Mouse (Mus musculus) cortical plate, adult 2 months (tissue): ENCODE data around the gene 4933415A04Rik. TPM values are rescaled to one million over a fixed set of nuclear protein-coding genes. Genes with fewer than 3 reads are reported as not detected.
A peak's percentile ranks its signal among the peaks of the same experiment; 100 is the strongest.

Experiments used
- H3K27ac ChIP-seq: fragments of 200-500 bp; 2 replicates; pipeline ENCODE4 v1.5.1; 2012; ENCODE audit warnings: low read length, control low read depth, inconsistent platforms; ENCODE audit not compliant: insufficient read depth
- H3K4me1 ChIP-seq: fragments of 200-500 bp; 2 replicates; pipeline ENCODE4 v1.6.1; 2011; ENCODE audit warnings: low read length; ENCODE audit not compliant: control insufficient read depth, insufficient read depth
- H3K4me3 ChIP-seq: fragments of 200-500 bp; 2 replicates; pipeline ENCODE4 v1.5.1; 2011; ENCODE audit warnings: mild to moderate bottlenecking, low read length, control low read depth; ENCODE audit not compliant: insufficient read depth
- CTCF ChIP-seq: fragments of 200-500 bp; IDR thresholded peaks from 2 replicates; pipeline ENCODE4 v1.5.1; 2011; ENCODE audit warnings: mild to moderate bottlenecking, control low read depth, low read length; ENCODE audit not compliant: insufficient read depth; ENCODE audit errors: extremely low read depth
- POLR2A ChIP-seq: fragments of 200-500 bp; IDR thresholded peaks from 2 replicates; pipeline ENCODE4 v1.6.1; 2011; ENCODE audit warnings: mild to moderate bottlenecking, low read length, control low read depth; ENCODE audit not compliant: insufficient read depth; ENCODE audit errors: extremely low read depth
- polyA plus RNA-seq: library from polyadenylated mRNA; depleted of rRNA; stranded (reverse); fragments of >200 nt; gene quantifications from 2 replicates; pipeline ENCODE4 v1.2.3, GENCODE M21; 2012; rRNA removed

4933415A04Rik gene
- 0.38 and 0.40 TPM in 2 replicates for polyA plus RNA-seq

DNA sequence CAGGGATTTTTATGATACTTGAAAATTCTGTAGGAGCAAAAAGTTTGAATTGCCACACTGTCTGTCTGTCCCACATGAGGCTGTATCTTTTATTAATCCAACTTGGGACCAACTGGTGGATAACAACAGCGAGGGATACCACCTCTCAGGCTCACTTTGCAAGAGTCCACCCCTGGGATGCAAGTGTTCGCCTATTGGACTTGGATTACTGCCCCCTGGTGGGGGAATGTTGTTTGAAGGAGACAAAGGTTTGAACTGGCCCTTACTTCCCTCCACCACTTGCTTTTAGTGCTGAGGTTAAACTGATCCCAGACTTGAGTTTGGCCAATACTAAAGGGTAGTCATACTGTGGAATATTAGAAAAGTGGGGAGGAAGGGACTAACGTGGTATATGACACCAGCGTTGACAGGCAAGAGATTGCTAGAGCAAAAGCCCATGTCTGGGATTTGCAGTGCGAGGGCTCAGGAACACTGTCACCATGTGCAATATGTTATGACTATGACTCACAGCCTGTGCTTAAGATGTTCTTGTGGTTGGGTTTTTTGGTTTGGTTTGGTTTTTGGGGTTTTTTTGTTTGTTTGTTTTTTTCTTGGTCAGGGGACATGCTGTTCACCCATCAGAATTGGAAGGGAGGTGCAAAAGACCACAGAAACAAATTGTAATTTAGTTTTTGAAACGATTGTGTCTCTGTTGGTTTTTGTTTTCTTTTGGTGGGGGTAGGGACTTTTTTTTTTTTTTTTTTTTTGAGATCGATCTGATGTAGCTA, at the start of gene 4933415A04Rik:
4933415A04Rik (plus strand) TSS at position 717 of the 767 bp plus-strand sequence.
- Histone ChIP-seq H3K4me3 (no peak within 1 kb of the TSS), H3K27ac (no peak within 1 kb of the TSS)
- TF ChIP-seq CTCF (peak; percentile 57), POLR2A (no peak)

DNA sequence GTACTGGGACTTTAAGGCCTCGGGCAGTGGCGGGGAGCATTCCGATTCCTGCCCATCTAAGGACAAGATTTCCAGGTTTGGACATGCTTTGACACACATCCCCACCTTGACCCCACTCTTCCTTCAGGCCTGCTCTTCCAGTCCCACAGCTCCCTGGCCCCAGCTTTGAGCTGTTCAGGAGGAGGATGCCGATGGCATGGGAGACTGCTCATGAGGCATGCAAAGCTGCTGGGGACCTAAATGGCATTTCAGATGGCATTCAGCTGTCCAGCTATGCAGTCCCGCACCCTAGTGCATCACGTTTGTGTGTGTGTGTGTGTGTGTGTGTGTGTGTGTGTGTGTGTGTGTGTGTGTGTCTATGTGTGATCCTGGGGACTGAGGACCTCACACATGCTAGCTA, 49.8 kb upstream of the 4933415A04Rik start:
- TF ChIP-seq CTCF: no peak
- TF ChIP-seq POLR2A: no peak
- Histone ChIP-seq H3K4me3 (no peak overlapping the region), H3K4me1 (no peaks in the 10 kb centered on the region), H3K27ac (no peak overlapping the region)

More for the DNA sequence above, at the start of gene 4933415A04Rik:
- H3K4me1 ChIP-seq: no peaks in the 10 kb centered on the region

DNA sequence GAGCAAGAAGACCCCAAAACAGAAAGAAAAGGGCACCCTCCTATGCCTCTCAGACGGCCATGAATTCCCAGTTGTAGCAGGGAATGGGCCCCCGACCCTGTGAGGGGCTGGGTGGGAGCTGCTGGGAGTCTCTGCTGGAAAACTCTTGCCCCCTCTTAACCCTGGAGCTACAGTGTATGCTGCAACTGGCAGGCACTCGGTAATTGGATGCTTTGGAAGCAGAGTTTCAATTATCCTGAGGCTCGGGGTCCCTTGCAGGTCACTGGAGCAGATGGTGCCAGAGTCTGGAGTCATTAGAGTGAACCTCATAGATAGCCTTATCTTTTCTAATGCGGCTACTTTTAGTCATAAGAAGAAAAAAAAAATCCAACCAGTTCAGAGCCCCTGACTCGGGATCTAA, 47.0 kb upstream of the 4933415A04Rik start:
- no peaks in the 10 kb centered on the region for H3K4me1 ChIP-seq

DNA sequence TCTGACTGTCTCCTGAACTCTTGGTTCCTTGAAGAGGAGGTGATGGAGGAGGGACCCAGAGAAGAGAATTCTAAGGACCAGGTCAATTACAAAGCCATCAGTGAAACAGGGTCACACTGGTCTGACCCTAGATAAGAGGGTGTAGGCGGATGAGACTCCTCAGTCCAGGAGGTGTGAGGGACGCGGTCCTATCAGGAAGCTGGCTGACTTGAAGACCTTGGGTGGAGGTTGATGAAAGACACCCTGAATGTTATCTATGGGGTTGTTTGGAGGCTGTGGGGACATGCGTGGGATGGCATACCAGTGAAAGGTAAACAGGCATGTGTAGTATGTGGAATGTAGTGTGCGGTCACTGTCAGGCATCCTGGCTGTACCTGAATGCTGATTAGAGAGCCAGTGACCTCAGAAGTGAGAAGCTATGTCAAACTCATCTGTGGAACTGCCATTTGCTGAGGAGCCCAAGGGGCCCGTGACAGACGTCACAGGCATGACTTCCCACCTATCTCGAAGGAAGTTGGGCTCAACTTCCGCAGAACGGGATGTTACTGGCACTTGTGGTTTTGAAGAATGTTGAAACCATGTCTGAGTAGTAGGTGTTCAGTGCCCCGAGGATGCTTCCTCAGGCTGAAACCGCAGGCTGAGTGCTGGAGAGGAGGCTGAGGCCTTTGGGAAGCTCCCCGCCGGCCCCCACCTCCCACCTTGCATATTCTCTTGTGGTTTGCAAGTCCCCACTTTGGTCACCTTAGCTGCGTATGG, 43.0 kb upstream of the 4933415A04Rik start:
- H3K27ac ChIP-seq: no peak overlapping the region
- no peaks in the 10 kb centered on the region for H3K4me1 ChIP-seq
- no peak overlapping the region for H3K4me3 ChIP-seq
- TF ChIP-seq POLR2A (no peak), CTCF (no peak)

More for the DNA sequence above, 47.0 kb upstream of the 4933415A04Rik start:
- H3K4me3 ChIP-seq: no peak overlapping the region
- H3K27ac ChIP-seq: no peak overlapping the region
- no peak for TF ChIP-seq CTCF
- no peak for TF ChIP-seq POLR2A

DNA sequence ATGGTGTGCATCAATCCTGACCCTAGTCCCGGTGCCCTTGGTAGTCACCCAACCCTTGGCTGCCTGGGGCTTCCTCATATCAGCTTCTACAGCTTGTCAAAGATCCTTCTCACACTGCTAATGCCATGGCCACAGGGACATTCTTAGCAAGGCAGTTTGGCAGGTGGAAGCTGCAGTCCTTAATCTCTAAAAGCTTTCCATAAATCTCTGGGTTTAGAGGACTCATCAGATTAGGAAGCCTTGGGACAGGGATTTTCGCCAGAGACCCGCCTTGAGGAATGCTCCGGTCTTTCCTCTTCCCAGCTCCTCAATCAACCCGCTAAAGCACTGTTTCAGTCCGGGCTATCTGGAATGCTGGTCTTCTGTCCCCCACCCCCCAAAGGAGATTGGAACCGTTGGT, 42.0 kb upstream of the 4933415A04Rik start:
- H3K4me3 ChIP-seq: no peak overlapping the region
- peaks cover 3% of the 10 kb centered on the region for H3K4me1 ChIP-seq
- no peak for TF ChIP-seq POLR2A
- TF ChIP-seq CTCF: no peak
- H3K27ac ChIP-seq: no peak overlapping the region

DNA sequence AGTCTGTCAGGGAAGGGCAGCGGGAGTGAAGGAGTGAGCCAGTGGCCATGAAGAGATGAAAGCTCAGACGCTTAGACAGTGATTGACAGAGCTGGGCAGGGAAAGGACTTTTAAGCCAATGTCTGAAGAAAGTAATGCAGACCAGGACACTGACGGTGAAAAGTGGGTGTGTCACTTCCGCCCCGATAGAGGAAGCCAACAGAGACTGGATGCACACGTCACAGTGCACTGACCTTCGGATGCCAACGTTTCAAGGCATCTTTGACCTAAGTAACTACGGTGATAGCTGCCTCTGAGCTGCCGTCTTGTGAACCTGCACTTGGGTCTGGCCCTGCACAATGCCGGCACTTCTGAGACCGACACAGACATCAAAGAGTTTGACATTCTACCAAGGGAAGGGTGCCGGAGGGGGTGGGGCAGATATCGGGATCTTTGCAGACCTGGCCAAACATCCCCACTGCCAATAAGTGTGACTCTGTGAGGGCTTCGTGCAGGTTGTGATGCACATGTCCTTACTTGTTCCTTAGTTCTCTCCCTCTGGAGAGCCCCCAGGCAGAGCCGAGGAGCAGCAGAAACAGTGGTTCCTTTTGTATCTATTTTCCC, 40.9 kb upstream of the 4933415A04Rik start:
- H3K4me1 ChIP-seq: peaks cover 3% of the 10 kb centered on the region
- no peak for TF ChIP-seq CTCF
- no peak overlapping the region for H3K27ac ChIP-seq
- H3K4me3 ChIP-seq: no peak overlapping the region

DNA sequence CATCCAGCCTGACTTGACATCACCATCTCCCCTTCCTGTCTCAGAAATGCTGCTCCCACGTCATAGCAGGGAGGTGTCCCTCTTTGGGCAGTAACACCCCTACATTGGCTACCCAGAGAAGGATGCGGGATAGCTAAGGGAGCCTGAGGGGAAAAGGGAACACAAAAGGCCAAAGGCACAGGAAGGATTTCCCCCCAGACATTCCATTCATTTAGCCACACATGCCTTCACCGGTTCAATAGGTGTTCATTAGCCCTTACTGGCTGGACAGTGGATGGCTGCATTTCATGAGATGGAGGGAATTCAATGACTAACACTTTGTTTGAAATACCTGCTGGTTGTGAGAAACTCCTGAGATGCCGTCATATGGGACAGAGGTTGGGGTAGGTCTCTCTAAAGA, 40.2 kb upstream of the 4933415A04Rik start:
- no peak for TF ChIP-seq CTCF
- no peak for TF ChIP-seq POLR2A
- Histone ChIP-seq H3K4me3 (no peak overlapping the region), H3K4me1 (peaks cover 3% of the 10 kb centered on the region), H3K27ac (no peak overlapping the region)

DNA sequence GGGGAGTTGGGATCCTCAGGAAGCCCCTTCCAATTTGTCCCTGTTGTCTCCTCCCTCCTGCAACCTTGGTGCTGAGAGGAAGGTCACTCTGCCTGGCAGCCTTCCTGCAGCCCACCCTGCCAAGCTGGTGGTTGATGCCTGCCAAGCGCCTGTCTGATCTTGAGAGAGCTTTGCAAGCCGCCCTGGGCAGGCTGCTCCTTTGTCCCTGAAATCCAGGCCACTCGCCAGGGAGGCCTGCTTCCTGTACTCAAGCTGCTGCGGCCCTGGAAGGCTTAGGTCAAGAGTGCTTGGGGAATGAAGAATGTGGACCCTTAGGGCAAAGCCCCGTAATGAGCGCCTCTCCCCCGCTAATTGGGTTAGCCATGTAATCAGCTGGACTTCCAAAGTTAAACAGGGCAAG, 38.7 kb upstream of the 4933415A04Rik start:
- Histone ChIP-seq H3K27ac (no peak overlapping the region), H3K4me3 (no peak overlapping the region), H3K4me1 (peaks cover 3% of the 10 kb centered on the region)
- TF ChIP-seq CTCF (no peak), POLR2A (no peak)

DNA sequence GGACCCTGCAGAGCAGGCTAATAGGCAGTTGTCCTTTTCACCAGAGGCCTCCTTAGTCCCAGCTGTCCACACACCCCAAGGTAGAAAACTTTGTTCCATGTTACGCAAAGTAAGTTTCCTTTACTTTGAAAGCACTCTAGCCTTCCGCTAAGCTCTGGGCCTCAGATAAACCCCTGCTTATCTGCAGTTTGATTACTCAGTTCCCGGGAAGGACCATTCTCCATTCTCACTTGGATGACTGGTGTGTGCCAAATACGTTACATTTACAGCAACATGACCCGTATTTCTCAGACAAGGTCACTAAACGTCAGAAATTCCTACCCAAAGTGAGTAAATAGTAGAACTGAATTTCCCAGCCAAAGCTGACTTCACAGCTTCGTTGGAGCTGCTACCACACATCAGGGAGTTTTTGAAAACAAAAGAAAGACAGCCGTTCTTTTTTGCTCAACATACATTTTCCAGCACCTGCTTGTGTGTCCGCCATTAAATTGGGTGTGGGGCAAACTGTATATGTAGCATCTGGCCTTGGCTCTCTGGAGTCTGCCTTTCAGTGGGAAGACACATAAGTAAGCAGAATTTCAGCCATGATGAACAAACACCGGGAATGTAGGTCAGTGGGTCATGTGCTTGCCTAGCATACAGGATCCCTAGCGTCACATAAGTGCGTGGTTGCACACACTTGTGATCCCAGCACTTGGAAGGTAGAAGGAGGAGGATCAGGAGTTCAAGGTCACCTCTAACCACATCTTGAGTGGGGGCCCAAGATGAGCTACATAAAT, 38.0 kb upstream of the 4933415A04Rik start:
- TF ChIP-seq CTCF (no peak), POLR2A (no peak)

More for the DNA sequence above, 38.0 kb upstream of the 4933415A04Rik start:
- peaks cover 3% of the 10 kb centered on the region for H3K4me1 ChIP-seq
- no peak overlapping the region for H3K27ac ChIP-seq
- no peak overlapping the region for H3K4me3 ChIP-seq
